Mouse (Mus musculus): Measurements from ENCODE around the gene Klhl29. TPM values are rescaled to one million over a fixed set of nuclear protein-coding genes. Genes with fewer than 3 reads are reported as not detected.

Klhl29 gene
- total RNA-seq, 1 experiment, result 0.22 TPM

- no peak overlapping the region for H3K9ac ChIP-seq (ENCODE audit: insufficient read depth, low read depth, low read length, poor library complexity, severe bottlenecking)
- H3K9me3 ChIP-seq (ENCODE audit: control insufficient read depth, insufficient read depth, low read depth, low read length), result no peaks in the 10 kb centered on the region
- TF ChIP-seq ZNF384 (IDR thresholded peaks at IDR 0.05; ENCODE audit: low read depth, low read length) (no peak), MAFK (IDR thresholded peaks at IDR 0.05; ENCODE audit: insufficient read depth, low read depth, low read length) (no peak), ZC3H11A (IDR thresholded peaks at IDR 0.05; ENCODE audit: borderline replicate concordance, low read depth, low read length) (no peak), HCFC1 (IDR thresholded peaks at IDR 0.05; ENCODE audit: borderline replicate concordance, insufficient read depth, low read length) (no peak), CHD2 (IDR thresholded peaks at IDR 0.05; ENCODE audit: low read depth, low read length) (no peak)
- H3K36me3 ChIP-seq (ENCODE audit: control insufficient read depth, insufficient read depth, low read length, poor library complexity, severe bottlenecking), result no peaks in the 10 kb centered on the region
- no peaks in the 10 kb centered on the region for H3K4me1 ChIP-seq (ENCODE audit: control insufficient read depth in 2 of 2, insufficient read depth in 2 of 2, low read length in 2 of 2, poor library complexity in 1 of 2)
- in situ Hi-C loops (cut with MboI; ENCODE audit: low sequenced_read_pairs in 2 of 2, unreplicated experiment in 2 of 2), result no loop called here
- H3K4me3 ChIP-seq (ENCODE audit: insufficient read depth in 1 of 2, low read depth in 1 of 2, low read length in 2 of 2, poor library complexity in 1 of 2, severe bottlenecking in 1 of 2), result no peak overlapping the region
- no peak for DNase-seq (ENCODE audit: low read depth, low spot score)
- H3K27ac ChIP-seq (ENCODE audit: insufficient read depth, low read depth, low read length, poor library complexity, severe bottlenecking), result no peak overlapping the region
Observed at GRCm38 (mm10) chr12:5244431-5245206, 130.9 kb downstream of the Klhl29 start.

GRCm38 (mm10) chr12:5243867-5244266 lies 131.6 kb downstream of the Klhl29 start:
- H3K9ac ChIP-seq (ENCODE audit: insufficient read depth, low read depth, low read length, poor library complexity, severe bottlenecking), result no peak overlapping the region
- no peak overlapping the region for H3K4me3 ChIP-seq (ENCODE audit: insufficient read depth in 1 of 2, low read depth in 1 of 2, low read length in 2 of 2, poor library complexity in 1 of 2, severe bottlenecking in 1 of 2)
- no peaks in the 10 kb centered on the region for H3K4me1 ChIP-seq (ENCODE audit: control insufficient read depth in 2 of 2, insufficient read depth in 2 of 2, low read length in 2 of 2, poor library complexity in 1 of 2)
- H3K27ac ChIP-seq (ENCODE audit: insufficient read depth, low read depth, low read length, poor library complexity, severe bottlenecking), result no peak overlapping the region
- TF ChIP-seq HCFC1 (IDR thresholded peaks at IDR 0.05; ENCODE audit: borderline replicate concordance, insufficient read depth, low read length) (no peak), MAFK (IDR thresholded peaks at IDR 0.05; ENCODE audit: insufficient read depth, low read depth, low read length) (no peak), ZC3H11A (IDR thresholded peaks at IDR 0.05; ENCODE audit: borderline replicate concordance, low read depth, low read length) (no peak), ZNF384 (IDR thresholded peaks at IDR 0.05; ENCODE audit: low read depth, low read length) (no peak), CHD2 (IDR thresholded peaks at IDR 0.05; ENCODE audit: low read depth, low read length) (no peak)
- no peaks in the 10 kb centered on the region for H3K9me3 ChIP-seq (ENCODE audit: control insufficient read depth, insufficient read depth, low read depth, low read length)
- H3K36me3 ChIP-seq (ENCODE audit: control insufficient read depth, insufficient read depth, low read length, poor library complexity, severe bottlenecking), result no peaks in the 10 kb centered on the region
- DNase-seq (ENCODE audit: low read depth, low spot score), result no peak
- in situ Hi-C loops (cut with MboI; ENCODE audit: low sequenced_read_pairs in 2 of 2, unreplicated experiment in 2 of 2), result no loop called here

DNA sequence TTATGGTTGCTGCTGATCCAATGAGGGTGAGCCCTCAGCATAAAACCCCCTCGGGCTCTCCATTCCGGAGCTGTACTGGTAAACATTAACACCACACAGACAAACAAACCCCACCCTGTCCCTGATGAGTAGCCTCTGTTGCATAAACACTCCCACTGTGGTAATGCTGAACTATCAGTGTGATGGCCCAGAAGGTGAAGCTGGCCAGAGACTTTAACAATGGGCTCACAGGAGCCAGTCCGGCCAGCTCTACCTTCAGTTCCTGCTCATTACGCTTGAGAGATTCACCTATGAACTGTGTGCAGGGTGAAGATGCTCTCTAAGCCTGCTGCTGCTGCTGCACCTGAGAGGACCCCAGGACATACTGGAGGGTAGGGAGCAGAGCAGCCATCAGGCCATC lies 132.0 kb downstream of the Klhl29 start:
- no peaks in the 10 kb centered on the region for H3K4me1 ChIP-seq (ENCODE audit: control insufficient read depth in 2 of 2, insufficient read depth in 2 of 2, low read length in 2 of 2, poor library complexity in 1 of 2)
- in situ Hi-C loops (cut with MboI; ENCODE audit: low sequenced_read_pairs in 2 of 2, unreplicated experiment in 2 of 2), result no loop called here
- no peak for DNase-seq (ENCODE audit: low read depth, low spot score)
- no peak overlapping the region for H3K27ac ChIP-seq (ENCODE audit: insufficient read depth, low read depth, low read length, poor library complexity, severe bottlenecking)
- H3K9me3 ChIP-seq (ENCODE audit: control insufficient read depth, insufficient read depth, low read depth, low read length), result no peaks in the 10 kb centered on the region
- no peaks in the 10 kb centered on the region for H3K36me3 ChIP-seq (ENCODE audit: control insufficient read depth, insufficient read depth, low read length, poor library complexity, severe bottlenecking)
- TF ChIP-seq ZC3H11A (IDR thresholded peaks at IDR 0.05; ENCODE audit: borderline replicate concordance, low read depth, low read length) (no peak), ZNF384 (IDR thresholded peaks at IDR 0.05; ENCODE audit: low read depth, low read length) (no peak), MAFK (IDR thresholded peaks at IDR 0.05; ENCODE audit: insufficient read depth, low read depth, low read length) (no peak), CHD2 (IDR thresholded peaks at IDR 0.05; ENCODE audit: low read depth, low read length) (no peak), HCFC1 (IDR thresholded peaks at IDR 0.05; ENCODE audit: borderline replicate concordance, insufficient read depth, low read length) (no peak)
- H3K4me3 ChIP-seq (ENCODE audit: insufficient read depth in 1 of 2, low read depth in 1 of 2, low read length in 2 of 2, poor library complexity in 1 of 2, severe bottlenecking in 1 of 2), result no peak overlapping the region
- no peak overlapping the region for H3K9ac ChIP-seq (ENCODE audit: insufficient read depth, low read depth, low read length, poor library complexity, severe bottlenecking)

DNA sequence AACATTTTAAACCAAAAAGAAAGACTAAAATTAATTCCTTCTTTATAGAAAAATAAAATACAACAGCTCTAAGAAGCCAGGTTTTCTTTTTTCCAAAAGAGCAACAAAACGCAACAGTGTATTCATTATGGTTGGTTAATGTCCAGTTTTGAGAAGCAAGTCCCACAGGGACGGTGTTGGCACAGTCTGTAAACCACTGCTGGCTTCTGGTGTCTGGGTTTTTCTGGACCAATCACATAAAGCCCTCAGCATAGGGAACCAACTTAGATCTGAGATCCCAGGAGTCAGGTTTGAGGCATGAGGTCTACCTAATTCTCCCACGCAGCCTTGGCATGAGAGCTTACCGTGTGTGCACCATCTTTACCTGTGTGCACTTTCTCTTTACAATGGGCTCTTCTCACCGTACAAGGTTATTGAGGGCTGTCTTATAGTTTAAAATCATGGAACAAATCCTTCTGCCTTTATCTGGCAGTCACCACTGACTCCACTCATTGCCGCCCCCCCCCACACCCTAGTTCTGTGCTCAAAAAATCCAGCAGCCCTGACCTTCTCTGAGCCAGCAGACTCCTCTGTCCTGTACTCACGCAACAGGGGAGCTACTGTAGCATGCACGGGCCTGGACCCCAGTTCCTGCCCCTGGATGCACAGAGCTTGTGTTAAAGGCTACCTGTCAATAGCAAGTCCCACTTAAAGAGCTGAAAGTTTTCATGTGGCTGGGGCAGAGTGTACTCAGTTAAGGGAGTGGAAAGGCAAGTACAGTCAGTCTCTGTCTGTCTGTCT lies 132.7 kb downstream of the Klhl29 start:
- H3K9ac ChIP-seq (ENCODE audit: insufficient read depth, low read depth, low read length, poor library complexity, severe bottlenecking), result no peak overlapping the region
- no peaks in the 10 kb centered on the region for H3K9me3 ChIP-seq (ENCODE audit: control insufficient read depth, insufficient read depth, low read depth, low read length)
- TF ChIP-seq ZNF384 (IDR thresholded peaks at IDR 0.05; ENCODE audit: low read depth, low read length), result no peak
- no peak for TF ChIP-seq MAFK (IDR thresholded peaks at IDR 0.05; ENCODE audit: insufficient read depth, low read depth, low read length)
- no peak for TF ChIP-seq HCFC1 (IDR thresholded peaks at IDR 0.05; ENCODE audit: borderline replicate concordance, insufficient read depth, low read length)
- no peak for TF ChIP-seq ZC3H11A (IDR thresholded peaks at IDR 0.05; ENCODE audit: borderline replicate concordance, low read depth, low read length)
- no peak for TF ChIP-seq CHD2 (IDR thresholded peaks at IDR 0.05; ENCODE audit: low read depth, low read length)
- H3K4me3 ChIP-seq (ENCODE audit: insufficient read depth in 1 of 2, low read depth in 1 of 2, low read length in 2 of 2, poor library complexity in 1 of 2, severe bottlenecking in 1 of 2), result no peak overlapping the region
- no peak for DNase-seq (ENCODE audit: low read depth, low spot score)
- H3K4me1 ChIP-seq (ENCODE audit: control insufficient read depth in 2 of 2, insufficient read depth in 2 of 2, low read length in 2 of 2, poor library complexity in 1 of 2), result no peaks in the 10 kb centered on the region
- no peaks in the 10 kb centered on the region for H3K36me3 ChIP-seq (ENCODE audit: control insufficient read depth, insufficient read depth, low read length, poor library complexity, severe bottlenecking)
- H3K27ac ChIP-seq (ENCODE audit: insufficient read depth, low read depth, low read length, poor library complexity, severe bottlenecking), result no peak overlapping the region
- in situ Hi-C loops (cut with MboI; ENCODE audit: low sequenced_read_pairs in 2 of 2, unreplicated experiment in 2 of 2), result no loop called here

All from ES-E14 (cell line).